Mouse (Mus musculus) liver, postnatal 0 days (tissue): ENCODE results near the gene Cped1.

Experiments
- CTCF ChIP-seq: sonication (generic); IDR thresholded peaks from 2 replicates; pipeline ENCODE4 v1.5.1; 2016; ENCODE audit warnings: antibody characterized with exemption, low read depth
- EP300 ChIP-seq: IDR thresholded peaks from 2 replicates; pipeline ENCODE4 v1.6.1; 2016; ENCODE audit warnings: antibody characterized with exemption, low read depth, mild to moderate bottlenecking

GRCm38 (mm10) chr6:22011546-22011945 is 25.8 kb downstream of the Cped1 start:
- TF ChIP-seq CTCF (no peak), EP300 (no peak)
